Comparison of ENCODE assay signal across 24 mouse cellular contexts in genomic region chr3:14390656-14391055, GRCm38 (mm10).
DNase-seq lines count a peak whose midpoint lies in the region; ATAC-seq lines count a peak whose summit lies in the region.
"Had no signal": no experiment of that assay in that cellular context is flagged by ENCODE, and none has a peak within 500 bp of the region (broad histone marks: within the 10 kb centered on the region; RNA-seq: fewer than 3 reads in every experiment).

No protein-coding gene starts in this region.

- ATAC-seq in kidney, embryonic 16.5 days (ENCODE audit: low FRiP score, low TSS enrichment) = no peak
- ATAC-seq: activated CD4-positive, CD25-positive, alpha-beta regulatory T cell, adult 4 months; CD4-positive, CD25-positive, alpha-beta regulatory T cell, adult 4 months; forebrain, embryonic 13.5 days; forebrain, embryonic 15.5 days; Patski had no signal

- H3K9ac ChIP-seq in kidney, embryonic 16.5 days (replicated peaks; ENCODE audit: low read length) = no peak overlapping the region
- H3K9ac ChIP-seq: embryonic facial prominence, embryonic 12.5 days; forebrain, embryonic 13.5 days; forebrain, embryonic 15.5 days had no signal

- H3K4me3 ChIP-seq in kidney, embryonic 16.5 days (ENCODE audit: low read length) = no peak overlapping the region
- H3K4me3 ChIP-seq: embryonic facial prominence, embryonic 10.5 days; embryonic facial prominence, embryonic 12.5 days; forebrain, embryonic 13.5 days; forebrain, embryonic 15.5 days had no signal

- no peaks in the 10 kb centered on the region for H3K27me3 ChIP-seq in kidney, embryonic 16.5 days (ENCODE audit: insufficient read depth, low read length)
- H3K27me3 ChIP-seq: CH12.LX; embryonic facial prominence, embryonic 12.5 days; forebrain, embryonic 13.5 days; forebrain, embryonic 15.5 days; Patski had no signal

- DNase-seq in kidney, adult 11 months = peak; percentile 34
- peak; percentile 61 for DNase-seq in kidney, adult 9 months
- no peak for DNase-seq in kidney, postnatal 25 days
- peak; percentile 13 to 32 for DNase-seq in kidney, postnatal 36 days
- no peak for DNase-seq in kidney, adult 18-20 months
- DNase-seq: adrenal gland, adult 8-10 months; adrenal gland, postnatal 14 days; adrenal gland, postnatal 36 days; B cell, adult 2 months; cerebellum, adult 11-12 months; cerebellum, adult 2 months; cerebellum, adult 9-10 months; cerebellum, postnatal 10 days; cerebellum, postnatal 25 days had no signal

- no peaks in the 10 kb centered on the region for H3K4me1 ChIP-seq in kidney, embryonic 16.5 days (ENCODE audit: insufficient read depth, low read length)
- H3K4me1 ChIP-seq: embryonic facial prominence, embryonic 10.5 days; embryonic facial prominence, embryonic 12.5 days; forebrain, embryonic 13.5 days; forebrain, embryonic 15.5 days had no signal

- no peaks in the 10 kb centered on the region; the same call in 1 of the 2 replicates for H3K9me3 ChIP-seq in kidney, embryonic 16.5 days (ENCODE audit: low read length)
- H3K9me3 ChIP-seq: embryonic facial prominence, embryonic 10.5 days; embryonic facial prominence, embryonic 12.5 days; forebrain, embryonic 13.5 days; forebrain, embryonic 15.5 days; G1E had no signal

- H3K36me3 ChIP-seq in kidney, embryonic 16.5 days (ENCODE audit: insufficient read depth, low read length) = no peaks in the 10 kb centered on the region
- H3K36me3 ChIP-seq: embryonic facial prominence, embryonic 10.5 days; embryonic facial prominence, embryonic 12.5 days; forebrain, embryonic 15.5 days; G1E had no signal

- H3K27ac ChIP-seq in kidney, embryonic 16.5 days (ENCODE audit: low read length) = no peak overlapping the region
- H3K27ac ChIP-seq: embryonic facial prominence, embryonic 10.5 days; embryonic facial prominence, embryonic 12.5 days; forebrain, embryonic 13.5 days; forebrain, embryonic 15.5 days had no signal

- no peak overlapping the region for H3K4me2 ChIP-seq in kidney, embryonic 16.5 days (replicated peaks; ENCODE audit: low read depth, low read length)
- H3K4me2 ChIP-seq: embryonic facial prominence, embryonic 12.5 days; forebrain, embryonic 13.5 days; forebrain, embryonic 15.5 days had no signal

- WGBS in kidney, embryonic 16.5 days = 44% methylated on average over 1 of the region's 1 CpGs

Comparison
In these comparisons a context has a peak if more than half of its experiments do, and no peak if none do; other contexts are left out.
1. DNase-seq: peak in kidney, adult 11 months (single experiment), kidney, adult 9 months (single experiment) and kidney, postnatal 36 days (2 of 2); none in kidney, postnatal 25 days (0 of 2) and kidney, adult 18-20 months (single experiment).